Mouse (Mus musculus): ENCODE measurements around the gene Setdb1. TPM values are rescaled to one million over a fixed set of nuclear protein-coding genes. Genes with fewer than 3 reads are reported as not detected.
A peak's percentile ranks its signal among the peaks of the same experiment; 100 is the strongest.

The Setdb1 gene
- polyA plus RNA-seq, 1 experiment from 2014 or later: 35.2 TPM

- Histone ChIP-seq H3K27me3 (ENCODE audit: control insufficient read depth, insufficient read depth, low read length) (no peaks in the 10 kb centered on the region), H3K27ac (ENCODE audit: low read length) (no peak overlapping the region), H3K9me3 (replicated peaks; ENCODE audit: control insufficient read depth, low read length) (no peaks in the 10 kb centered on the region), H3K4me1 (ENCODE audit: control insufficient read depth, insufficient read depth, low read length) (peaks cover 11% of the 10 kb centered on the region), H3K4me3 (replicated peaks; ENCODE audit: low read length) (no peak overlapping the region), H3K36me3 (ENCODE audit: control insufficient read depth, insufficient read depth, low read length) (peaks cover 12% of the 10 kb centered on the region), H3K9ac (ENCODE audit: low read length) (no peak overlapping the region), H3K4me2 (ENCODE audit: low read depth, low read length) (no peak overlapping the region)
- ATAC-seq (ENCODE audit: insufficient read depth, low FRiP score): no peak
- WGBS: 94% methylated on average over 3 of the region's 3 CpGs
Measured at GRCm38 (mm10) chr3:95287541-95287940, 69.5 kb downstream of the Setdb1 start.

- Histone ChIP-seq H3K4me3 (replicated peaks; ENCODE audit: low read length) (no peak overlapping the region), H3K27me3 (ENCODE audit: control insufficient read depth, insufficient read depth, low read length) (no peaks in the 10 kb centered on the region), H3K4me2 (ENCODE audit: low read depth, low read length) (no peak overlapping the region), H3K36me3 (ENCODE audit: control insufficient read depth, insufficient read depth, low read length) (peaks cover 7% of the 10 kb centered on the region; the same call in 1 of the 2 replicates), H3K9me3 (replicated peaks; ENCODE audit: control insufficient read depth, low read length) (no peaks in the 10 kb centered on the region), H3K9ac (ENCODE audit: low read length) (no peak overlapping the region), H3K27ac (ENCODE audit: low read length) (no peak overlapping the region), H3K4me1 (ENCODE audit: control insufficient read depth, insufficient read depth, low read length) (peaks cover 14% of the 10 kb centered on the region)
- 77% methylated on average over 7 of the region's 7 CpGs for WGBS
- ATAC-seq (ENCODE audit: insufficient read depth, low FRiP score): no peak
Measured at GRCm38 (mm10) chr3:95286510-95286909, 70.5 kb downstream of the Setdb1 start.

- Histone ChIP-seq H3K36me3 (ENCODE audit: control insufficient read depth, insufficient read depth, low read length) (peaks cover 7% of the 10 kb centered on the region; the same call in 1 of the 2 replicates), H3K27ac (ENCODE audit: low read length) (peak overlapping the region; percentile 44; the same call in 1 of the 2 replicates), H3K9ac (ENCODE audit: low read length) (no peak overlapping the region), H3K27me3 (ENCODE audit: control insufficient read depth, insufficient read depth, low read length) (no peaks in the 10 kb centered on the region), H3K4me1 (ENCODE audit: control insufficient read depth, insufficient read depth, low read length) (peaks cover 14% of the 10 kb centered on the region), H3K4me2 (ENCODE audit: low read depth, low read length) (no peak overlapping the region), H3K9me3 (replicated peaks; ENCODE audit: control insufficient read depth, low read length) (no peaks in the 10 kb centered on the region), H3K4me3 (replicated peaks; ENCODE audit: low read length) (no peak overlapping the region)
- ATAC-seq (ENCODE audit: insufficient read depth, low FRiP score): no peak
- 64% methylated on average over 5 of the region's 5 CpGs for WGBS
Measured at GRCm38 (mm10) chr3:95286011-95286410, 71.0 kb downstream of the Setdb1 start.

GRCm38 (mm10) chr3:95285390-95285789, 71.6 kb downstream of the Setdb1 start:
- WGBS: 89% methylated on average over 5 of the region's 5 CpGs
- Histone ChIP-seq H3K9ac (ENCODE audit: low read length) (no peak overlapping the region), H3K9me3 (replicated peaks; ENCODE audit: control insufficient read depth, low read length) (no peaks in the 10 kb centered on the region), H3K27me3 (ENCODE audit: control insufficient read depth, insufficient read depth, low read length) (no peaks in the 10 kb centered on the region), H3K4me1 (ENCODE audit: control insufficient read depth, insufficient read depth, low read length) (peaks cover 18% of the 10 kb centered on the region), H3K36me3 (ENCODE audit: control insufficient read depth, insufficient read depth, low read length) (peaks cover 7% of the 10 kb centered on the region; the same call in 1 of the 2 replicates), H3K4me3 (replicated peaks; ENCODE audit: low read length) (no peak overlapping the region), H3K27ac (ENCODE audit: low read length) (peak overlapping the region; percentile 44; the same call in 1 of the 2 replicates), H3K4me2 (ENCODE audit: low read depth, low read length) (peak overlapping the region; percentile 95; the same call in 1 of the 2 replicates)
- ATAC-seq (ENCODE audit: insufficient read depth, low FRiP score): no peak

GRCm38 (mm10) chr3:95284501-95285281, 72.3 kb downstream of the Setdb1 start:
- peak overlapping the region; percentile 29 for H3K9ac ChIP-seq (ENCODE audit: low read length)
- no peaks in the 10 kb centered on the region for H3K9me3 ChIP-seq (replicated peaks; ENCODE audit: control insufficient read depth, low read length)
- no peak for ATAC-seq (ENCODE audit: insufficient read depth, low FRiP score)
- H3K4me3 ChIP-seq (replicated peaks; ENCODE audit: low read length): peak overlapping the region; percentile 83
- H3K27me3 ChIP-seq (ENCODE audit: control insufficient read depth, insufficient read depth, low read length): no peaks in the 10 kb centered on the region
- H3K4me2 ChIP-seq (ENCODE audit: low read depth, low read length): peak overlapping the region; percentile 95
- peaks cover 7% of the 10 kb centered on the region; the same call in 1 of the 2 replicates for H3K36me3 ChIP-seq (ENCODE audit: control insufficient read depth, insufficient read depth, low read length)
- peaks cover 18% of the 10 kb centered on the region for H3K4me1 ChIP-seq (ENCODE audit: control insufficient read depth, insufficient read depth, low read length)
- H3K27ac ChIP-seq (ENCODE audit: low read length): peak overlapping the region; percentile 99; the same call in 1 of the 2 replicates
- 76% methylated on average over 12 of the region's 12 CpGs for WGBS

GRCm38 (mm10) chr3:95284062-95284461, 72.9 kb downstream of the Setdb1 start:
- Histone ChIP-seq H3K9me3 (replicated peaks; ENCODE audit: control insufficient read depth, low read length) (no peaks in the 10 kb centered on the region), H3K4me2 (ENCODE audit: low read depth, low read length) (peak overlapping the region; percentile 95), H3K36me3 (ENCODE audit: control insufficient read depth, insufficient read depth, low read length) (peaks cover 7% of the 10 kb centered on the region; the same call in 1 of the 2 replicates), H3K9ac (ENCODE audit: low read length) (peak overlapping the region; percentile 89), H3K4me1 (ENCODE audit: control insufficient read depth, insufficient read depth, low read length) (peaks cover 18% of the 10 kb centered on the region), H3K27ac (ENCODE audit: low read length) (peak overlapping the region; percentile 99), H3K4me3 (replicated peaks; ENCODE audit: low read length) (peak overlapping the region; percentile 83), H3K27me3 (ENCODE audit: control insufficient read depth, insufficient read depth, low read length) (no peaks in the 10 kb centered on the region)
- WGBS: 14% methylated on average over 1 of the region's 1 CpGs
- ATAC-seq (ENCODE audit: insufficient read depth, low FRiP score): no peak

- no peaks in the 10 kb centered on the region for H3K27me3 ChIP-seq (ENCODE audit: control insufficient read depth, insufficient read depth, low read length)
- no peak for ATAC-seq (ENCODE audit: insufficient read depth, low FRiP score)
- H3K9ac ChIP-seq (ENCODE audit: low read length): peak overlapping the region; percentile 89
- WGBS: 1% methylated on average over 7 of the region's 7 CpGs
- H3K4me1 ChIP-seq (ENCODE audit: control insufficient read depth, insufficient read depth, low read length): peaks cover 18% of the 10 kb centered on the region
- peak overlapping the region; percentile 83 for H3K4me3 ChIP-seq (replicated peaks; ENCODE audit: low read length)
- H3K36me3 ChIP-seq (ENCODE audit: control insufficient read depth, insufficient read depth, low read length): peaks cover 6% of the 10 kb centered on the region; the same call in 1 of the 2 replicates
- H3K27ac ChIP-seq (ENCODE audit: low read length): peak overlapping the region; percentile 99
- H3K4me2 ChIP-seq (ENCODE audit: low read depth, low read length): peak overlapping the region; percentile 95
- H3K9me3 ChIP-seq (replicated peaks; ENCODE audit: control insufficient read depth, low read length): no peaks in the 10 kb centered on the region
Measured at GRCm38 (mm10) chr3:95283589-95283941, 73.4 kb downstream of the Setdb1 start.

GRCm38 (mm10) chr3:95282865-95283588, 74.0 kb downstream of the Setdb1 start:
- under 1% methylated on average over 51 of the region's 51 CpGs for WGBS
- ATAC-seq (ENCODE audit: insufficient read depth, low FRiP score): peak; percentile 73
- peaks cover 18% of the 10 kb centered on the region for H3K4me1 ChIP-seq (ENCODE audit: control insufficient read depth, insufficient read depth, low read length)

More at GRCm38 (mm10) chr3:95282865-95283588, 74.0 kb downstream of the Setdb1 start:
- H3K4me2 ChIP-seq (ENCODE audit: low read depth, low read length): peak overlapping the region; percentile 95
- peak overlapping the region; percentile 83 for H3K4me3 ChIP-seq (replicated peaks; ENCODE audit: low read length)
- H3K27ac ChIP-seq (ENCODE audit: low read length): peak overlapping the region; percentile 99
- no peaks in the 10 kb centered on the region for H3K9me3 ChIP-seq (replicated peaks; ENCODE audit: control insufficient read depth, low read length)
- peak overlapping the region; percentile 89 for H3K9ac ChIP-seq (ENCODE audit: low read length)
- no peaks in the 10 kb centered on the region for H3K27me3 ChIP-seq (ENCODE audit: control insufficient read depth, insufficient read depth, low read length)
- 0 out of 2 replicates have a peak, but pooled peaks cover under 1% of the 10 kb centered on the region for H3K36me3 ChIP-seq (ENCODE audit: control insufficient read depth, insufficient read depth, low read length)

Data from stomach, embryonic 16.5 days (tissue).